Mouse (Mus musculus) liver, embryonic 15.5 days (tissue): Measurements from ENCODE around the gene Catip. TPM values are rescaled to one million over a fixed set of nuclear protein-coding genes. Genes with fewer than 3 reads are reported as not detected.
"Not testable (repeated sequence)": the region's sequence is repeated elsewhere in the genome, so short reads cannot be mapped to it uniquely, and the experiment has no call there.

ENCODE experiments used
- ATAC-seq: fragments of 200-750 bp; cut with Nextera tagmentation; 2 replicates; pipeline ENCODE4 v1.8.0; 2017; ENCODE audit warnings: moderate number of reproducible peaks, mild to moderate bottlenecking, moderate library complexity; ENCODE audit not compliant: insufficient read depth
- H3K27ac ChIP-seq: fragments of 300-500 bp; sonication (generic); replicated peaks from 2 replicates; pipeline ENCODE4 v1.5.1; 2015; ENCODE audit warnings: mild to moderate bottlenecking, inconsistent platforms
- H3K27me3 ChIP-seq: fragments of 300-500 bp; sonication (generic); 2 replicates; pipeline ENCODE4 v1.6.1; 2015; ENCODE audit warnings: mild to moderate bottlenecking, inconsistent platforms
- H3K36me3 ChIP-seq: fragments of 300-500 bp; sonication (generic); replicated peaks from 2 replicates; pipeline ENCODE4 v1.6.1; 2015; ENCODE audit warnings: moderate library complexity, mild to moderate bottlenecking, inconsistent platforms
- H3K4me1 ChIP-seq: fragments of 300-500 bp; sonication (generic); replicated peaks from 2 replicates; pipeline ENCODE4 v1.6.1; 2015; ENCODE audit warnings: inconsistent platforms
- H3K4me2 ChIP-seq: fragments of 300-500 bp; sonication (generic); 2 replicates; pipeline ENCODE4 v1.6.1; 2015; ENCODE audit warnings: moderate library complexity, mild to moderate bottlenecking, inconsistent platforms
- H3K4me3 ChIP-seq: fragments of 300-500 bp; sonication (generic); replicated peaks from 2 replicates; pipeline ENCODE4 v1.5.1; 2015; ENCODE audit warnings: mild to moderate bottlenecking, inconsistent platforms
- H3K9ac ChIP-seq: fragments of 300-500 bp; sonication (generic); 2 replicates; pipeline ENCODE4 v1.6.1; 2015; ENCODE audit warnings: moderate library complexity, mild to moderate bottlenecking, inconsistent platforms
- H3K9me3 ChIP-seq: fragments of 300-500 bp; sonication (generic); replicated peaks from 2 replicates; pipeline ENCODE4 v1.6.1; 2016; ENCODE audit warnings: inconsistent platforms
- WGBS: fragments of 180-500 bp; shearing (Covaris S2); methylation state at CpG from one replicate; pipeline ENCODE4 v1.1.7; 2015; ENCODE audit warnings: mixed read lengths; ENCODE audit not compliant: insufficient replicate concordance; 5-methylcytosine and 5-hydroxymethylcytosine counted together
- polyA plus RNA-seq: library from polyadenylated mRNA; unstranded; fragments of >200 nt; fragmentation: Nextera tagmentation; extraction: Ambion mirVana; gene quantifications from 2 replicates; pipeline ENCODE4 v1.2.1, GENCODE M21; 2015

The Catip gene
- polyA plus RNA-seq, 1 experiment from 2014 or later, result not detected

DNA sequence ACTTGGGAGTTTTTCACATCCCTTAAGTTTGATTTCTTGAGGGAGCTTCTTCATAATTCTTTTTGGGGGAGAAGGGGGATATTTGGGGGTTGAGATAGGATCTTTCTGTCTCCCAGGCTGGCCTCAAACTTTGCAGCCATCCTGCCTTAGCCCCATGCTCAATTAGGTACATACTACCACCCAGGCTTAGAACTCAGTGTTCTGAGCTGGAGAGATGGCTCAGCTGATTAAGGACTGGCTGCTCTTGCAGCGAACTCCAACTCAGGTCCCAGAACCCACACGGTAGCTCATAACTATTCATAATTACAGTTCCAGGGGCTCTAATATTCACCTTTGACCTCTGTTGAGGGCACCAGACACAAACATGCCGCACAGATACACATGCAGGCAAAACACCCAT is 27.3 kb upstream of the Catip start:
- H3K27ac ChIP-seq, result no peak overlapping the region
- 59% methylated on average over 3 of the region's 3 CpGs for WGBS

DNA sequence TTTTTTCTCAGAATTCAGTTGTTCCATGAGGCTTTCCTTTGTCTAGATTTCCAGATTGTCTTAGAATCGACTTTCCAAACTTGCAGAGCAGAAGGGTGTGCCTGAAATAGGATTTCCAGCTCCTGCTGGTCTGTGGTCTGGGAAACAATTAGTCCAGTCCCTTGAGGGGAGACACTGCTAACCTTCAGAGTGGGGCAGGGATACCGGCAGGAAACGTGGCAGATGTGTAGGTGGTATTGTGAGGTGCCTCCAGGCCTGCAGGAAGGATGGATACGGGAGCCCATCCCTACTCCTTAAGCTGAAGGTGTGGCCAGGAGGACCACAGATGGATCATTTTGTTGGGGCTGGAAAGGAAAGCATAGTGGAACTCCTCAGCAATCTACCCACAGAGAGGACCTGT is 26.9 kb upstream of the Catip start:
- Histone ChIP-seq H3K4me3 (no peak overlapping the region), H3K4me2 (no peak overlapping the region), H3K27ac (no peak overlapping the region), H3K9me3 (no peaks in the 10 kb centered on the region), H3K9ac (no peak overlapping the region), H3K27me3 (peaks cover 14% of the 10 kb centered on the region), H3K36me3 (no peaks in the 10 kb centered on the region), H3K4me1 (peaks cover 34% of the 10 kb centered on the region)
- 58% methylated on average over 4 of the region's 4 CpGs for WGBS
- ATAC-seq, result no peak

More for the DNA sequence above, 27.3 kb upstream of the Catip start:
- Histone ChIP-seq H3K36me3 (no peaks in the 10 kb centered on the region), H3K9me3 (no peaks in the 10 kb centered on the region), H3K4me3 (no peak overlapping the region), H3K9ac (no peak overlapping the region), H3K4me2 (no peak overlapping the region), H3K27me3 (peaks cover 14% of the 10 kb centered on the region), H3K4me1 (peaks cover 36% of the 10 kb centered on the region)
- ATAC-seq, result no peak

DNA sequence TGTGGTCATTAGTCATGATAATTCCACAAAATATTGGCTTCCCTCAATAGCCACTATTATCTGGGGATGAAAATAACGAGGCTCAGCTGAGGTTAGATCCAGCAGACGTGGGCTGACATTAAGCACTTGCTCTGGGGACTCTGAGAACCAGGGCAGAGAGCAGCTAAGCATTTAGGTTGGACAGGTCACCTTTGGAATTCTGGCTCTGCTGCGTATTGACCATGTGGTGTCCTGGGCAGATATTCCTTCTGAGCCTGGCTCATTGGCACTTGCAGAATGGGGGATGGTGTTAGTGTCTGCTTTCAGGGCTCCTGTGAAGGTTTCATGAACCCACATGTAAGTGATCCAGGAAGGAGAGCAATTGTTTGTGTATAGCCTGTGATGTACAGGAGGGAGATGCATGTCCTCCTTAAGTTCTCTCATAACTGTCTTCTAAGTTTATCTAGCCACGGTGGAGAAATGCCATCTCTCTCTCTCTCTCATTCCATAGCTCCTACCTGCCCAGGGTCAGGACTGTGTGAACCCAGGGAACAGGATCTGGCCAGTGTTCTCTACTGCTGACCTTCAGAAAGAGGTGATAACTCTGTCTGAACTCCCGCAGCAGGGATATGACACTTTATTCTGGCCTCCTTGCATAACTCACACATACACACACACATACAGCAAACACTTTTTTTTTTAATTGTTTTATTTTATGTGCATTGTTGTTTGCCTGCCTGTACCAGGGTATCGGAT is 26.3 kb upstream of the Catip start:
- no peak for ATAC-seq
- H3K9me3 ChIP-seq, result no peaks in the 10 kb centered on the region
- H3K9ac ChIP-seq, result no peak overlapping the region
- no peak overlapping the region for H3K4me2 ChIP-seq
- peaks cover 14% of the 10 kb centered on the region for H3K27me3 ChIP-seq
- WGBS, result 61% methylated on average over 6 of the region's 6 CpGs
- H3K36me3 ChIP-seq, result no peaks in the 10 kb centered on the region
- no peak overlapping the region for H3K4me3 ChIP-seq
- peaks cover 29% of the 10 kb centered on the region for H3K4me1 ChIP-seq
- H3K27ac ChIP-seq, result no peak overlapping the region

DNA sequence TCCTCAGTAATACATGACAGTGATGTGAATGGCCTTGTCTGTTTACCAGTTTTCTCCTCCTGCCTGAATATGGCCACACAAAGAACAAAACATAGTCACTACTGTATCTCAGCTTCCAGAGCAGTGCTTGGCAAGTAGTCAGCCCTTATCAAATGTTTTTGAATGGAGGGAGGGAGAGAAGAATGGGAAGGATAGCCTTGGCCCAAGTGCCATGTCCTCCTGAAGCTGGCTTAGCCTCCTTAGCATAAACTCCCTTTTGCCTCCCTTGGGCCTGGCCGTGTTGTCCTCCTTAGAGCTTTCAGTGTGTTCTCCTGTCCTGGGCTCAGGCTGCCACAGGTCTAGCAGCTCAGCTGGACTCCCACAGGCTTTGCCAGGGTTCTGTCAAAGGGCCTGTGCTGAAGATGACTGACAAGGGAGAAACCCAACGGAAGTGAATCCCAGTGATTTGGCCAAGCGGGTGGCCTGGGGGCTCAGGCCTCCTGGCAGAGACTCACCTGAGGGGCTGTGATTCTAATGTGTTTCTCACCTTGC is 24.6 kb upstream of the Catip start:
- H3K4me1 ChIP-seq, result peaks cover 15% of the 10 kb centered on the region
- H3K4me2 ChIP-seq, result no peak overlapping the region
- ATAC-seq, result no peak
- 75% methylated on average over 3 of the region's 3 CpGs for WGBS
- H3K4me3 ChIP-seq, result no peak overlapping the region
- no peaks in the 10 kb centered on the region for H3K36me3 ChIP-seq
- no peak overlapping the region for H3K27ac ChIP-seq
- peaks cover 14% of the 10 kb centered on the region for H3K27me3 ChIP-seq
- no peaks in the 10 kb centered on the region for H3K9me3 ChIP-seq
- H3K9ac ChIP-seq, result no peak overlapping the region

DNA sequence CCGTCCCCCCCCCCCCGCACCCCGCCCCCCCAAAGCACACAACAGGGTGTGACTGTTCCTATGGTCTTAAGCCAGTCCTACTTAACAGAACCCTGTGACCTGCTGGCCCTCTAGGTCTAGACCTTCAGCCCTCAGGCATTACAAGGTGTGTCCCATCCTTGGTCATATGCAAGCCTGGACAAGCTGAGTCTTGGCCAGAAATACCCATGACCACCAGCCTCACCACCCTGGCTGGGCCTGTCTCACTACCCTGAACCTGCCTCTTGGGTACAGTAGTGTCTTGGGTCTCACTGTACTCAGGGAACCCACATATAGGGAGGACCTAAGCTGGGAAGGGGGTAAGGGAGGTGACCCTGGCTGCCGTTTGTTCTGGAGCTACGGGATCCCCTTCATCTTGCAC is 23.9 kb upstream of the Catip start:
- Histone ChIP-seq H3K4me1 (peaks cover 9% of the 10 kb centered on the region), H3K27ac (no peak overlapping the region), H3K36me3 (no peaks in the 10 kb centered on the region), H3K4me3 (no peak overlapping the region), H3K9me3 (no peaks in the 10 kb centered on the region), H3K9ac (no peak overlapping the region), H3K27me3 (peaks cover 11% of the 10 kb centered on the region), H3K4me2 (no peak overlapping the region)
- ATAC-seq, result no peak
- WGBS, result 68% methylated on average over 5 of the region's 5 CpGs

DNA sequence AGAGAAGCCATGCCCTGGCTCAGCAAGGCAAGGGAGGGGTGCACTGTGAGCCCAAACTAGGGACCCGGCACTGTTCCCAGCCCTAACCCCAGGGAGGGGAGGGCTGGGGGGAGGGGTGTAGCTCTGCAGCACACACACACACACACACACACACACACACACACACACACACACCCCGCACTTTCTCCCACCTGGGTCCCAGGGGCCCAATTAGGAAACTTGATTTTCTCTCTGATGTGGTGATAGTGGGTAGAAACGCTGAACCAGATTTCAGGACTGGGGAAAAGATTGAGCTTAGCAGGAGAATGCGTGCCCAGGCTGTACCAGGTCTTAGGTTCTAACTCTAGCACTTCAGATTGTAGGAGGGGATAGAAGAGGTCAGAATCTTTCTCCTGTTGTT is 23.3 kb upstream of the Catip start:
- H3K4me2 ChIP-seq, result no peak overlapping the region
- no peak overlapping the region for H3K27ac ChIP-seq
- 70% methylated on average over 4 of the region's 4 CpGs for WGBS
- H3K4me1 ChIP-seq, result peaks cover 10% of the 10 kb centered on the region
- ATAC-seq, result no peak
- H3K36me3 ChIP-seq, result no peaks in the 10 kb centered on the region
- no peak overlapping the region for H3K9ac ChIP-seq
- H3K4me3 ChIP-seq, result no peak overlapping the region
- H3K9me3 ChIP-seq, result no peaks in the 10 kb centered on the region
- peaks cover 5% of the 10 kb centered on the region; the same call in 1 of the 2 replicates for H3K27me3 ChIP-seq

DNA sequence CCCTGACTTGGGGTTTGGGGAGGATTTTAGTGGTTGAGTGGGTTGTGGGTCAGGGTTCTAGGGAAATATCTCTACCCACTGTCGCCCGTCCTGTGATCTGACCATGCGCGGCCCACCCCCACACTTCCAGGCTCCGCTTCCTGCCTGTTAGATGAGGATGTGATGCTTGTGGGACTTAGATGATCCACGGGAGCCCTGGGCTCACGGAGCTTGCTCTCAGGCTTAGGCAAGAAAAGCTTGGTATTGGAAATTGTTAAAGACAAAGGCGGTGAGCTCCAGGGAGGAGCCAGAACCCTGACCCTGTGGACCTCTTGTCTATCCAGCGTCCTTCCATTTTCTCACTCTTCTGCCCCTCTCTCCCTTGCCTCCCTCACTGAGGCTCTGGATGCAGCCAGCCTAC is 22.0 kb upstream of the Catip start:
- Histone ChIP-seq H3K4me2 (no peak overlapping the region), H3K27me3 (no peaks in the 10 kb centered on the region)
- ATAC-seq, result no peak

DNA sequence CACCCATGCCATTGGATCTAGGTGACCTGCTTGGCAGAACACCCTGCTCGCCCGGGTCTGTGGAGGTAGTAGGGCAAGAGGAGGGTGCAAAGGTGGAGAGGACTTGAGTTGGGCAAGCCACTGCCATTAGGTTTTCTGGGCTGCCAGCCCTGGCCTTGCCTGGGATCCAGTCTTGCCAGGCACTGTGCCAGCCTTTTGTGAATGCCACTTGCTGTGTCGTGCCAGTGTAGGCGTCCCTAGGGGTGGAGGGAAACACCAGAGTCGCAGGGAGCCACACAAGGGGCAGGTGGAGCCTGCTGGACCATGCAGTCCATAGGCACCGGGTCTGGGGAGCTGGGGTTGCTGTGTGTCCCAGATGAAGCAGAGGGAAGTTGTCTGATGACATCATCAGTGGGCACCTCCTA is 21.5 kb upstream of the Catip start:
- Histone ChIP-seq H3K4me3 (no peak overlapping the region), H3K36me3 (no peaks in the 10 kb centered on the region), H3K4me2 (no peak overlapping the region), H3K9ac (no peak overlapping the region), H3K9me3 (no peaks in the 10 kb centered on the region), H3K27ac (no peak overlapping the region), H3K27me3 (no peaks in the 10 kb centered on the region), H3K4me1 (peaks cover 10% of the 10 kb centered on the region)
- 79% methylated on average over 6 of the region's 6 CpGs for WGBS
- no peak for ATAC-seq

More for the DNA sequence above, 22.0 kb upstream of the Catip start:
- WGBS, result 84% methylated on average over 9 of the region's 9 CpGs
- H3K9me3 ChIP-seq, result no peaks in the 10 kb centered on the region
- H3K36me3 ChIP-seq, result no peaks in the 10 kb centered on the region
- no peak overlapping the region for H3K9ac ChIP-seq
- H3K4me3 ChIP-seq, result no peak overlapping the region
- H3K4me1 ChIP-seq, result peaks cover 10% of the 10 kb centered on the region
- H3K27ac ChIP-seq, result no peak overlapping the region

DNA sequence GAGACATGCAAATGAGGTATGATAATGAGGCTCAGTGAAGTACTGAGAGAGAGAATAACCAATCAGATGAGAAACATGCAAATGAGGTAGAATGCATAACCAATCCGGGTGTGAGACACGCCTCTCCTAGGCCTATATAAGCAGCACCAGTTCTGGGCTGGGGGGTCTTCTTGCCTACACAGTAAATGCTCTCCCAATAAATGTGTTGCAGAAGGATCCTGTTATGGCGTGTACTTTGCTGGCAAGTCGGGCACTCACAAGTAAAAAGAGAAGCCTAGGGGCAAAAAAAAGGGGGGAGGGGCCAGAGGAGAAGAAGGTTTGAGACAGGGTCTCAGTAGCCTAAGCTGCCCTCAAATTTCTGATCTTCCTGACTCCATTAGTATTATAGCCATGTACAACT is 20.9 kb upstream of the Catip start:
- not testable (repeated sequence) for H3K4me3 ChIP-seq, H3K27me3 ChIP-seq, H3K36me3 ChIP-seq, H3K9me3 ChIP-seq, ATAC-seq, H3K4me2 ChIP-seq, H3K4me1 ChIP-seq, H3K9ac ChIP-seq, H3K27ac ChIP-seq
- WGBS, result 87% methylated on average over 4 of the region's 4 CpGs

DNA sequence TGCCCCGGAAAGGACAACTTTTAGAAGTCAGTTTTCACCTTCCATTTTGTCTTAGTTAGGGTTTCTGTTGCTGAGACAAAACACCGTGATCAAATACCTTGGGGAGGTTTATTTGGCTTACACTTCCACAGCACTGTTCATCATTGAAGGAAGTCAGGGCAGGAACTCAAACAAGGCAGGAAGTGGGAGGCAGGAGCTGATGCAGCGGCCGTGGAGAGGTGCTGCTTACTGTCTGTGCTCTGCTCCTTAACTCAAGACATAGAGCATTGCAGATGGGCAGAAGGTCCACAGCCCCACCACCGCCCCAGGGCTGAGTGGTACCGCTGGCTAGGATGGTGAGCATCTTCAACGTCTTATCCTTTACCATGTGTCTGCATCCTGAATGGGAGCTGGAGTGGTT is 20.0 kb upstream of the Catip start:
- no peaks in the 10 kb centered on the region for H3K9me3 ChIP-seq
- WGBS, result 64% methylated on average over 7 of the region's 7 CpGs
- H3K27me3 ChIP-seq, result no peaks in the 10 kb centered on the region
- no peak overlapping the region for H3K27ac ChIP-seq
- no peak overlapping the region for H3K9ac ChIP-seq
- H3K4me1 ChIP-seq, result peaks cover 10% of the 10 kb centered on the region
- H3K4me3 ChIP-seq, result no peak overlapping the region
- no peaks in the 10 kb centered on the region for H3K36me3 ChIP-seq
- H3K4me2 ChIP-seq, result no peak overlapping the region
- ATAC-seq, result no peak

DNA sequence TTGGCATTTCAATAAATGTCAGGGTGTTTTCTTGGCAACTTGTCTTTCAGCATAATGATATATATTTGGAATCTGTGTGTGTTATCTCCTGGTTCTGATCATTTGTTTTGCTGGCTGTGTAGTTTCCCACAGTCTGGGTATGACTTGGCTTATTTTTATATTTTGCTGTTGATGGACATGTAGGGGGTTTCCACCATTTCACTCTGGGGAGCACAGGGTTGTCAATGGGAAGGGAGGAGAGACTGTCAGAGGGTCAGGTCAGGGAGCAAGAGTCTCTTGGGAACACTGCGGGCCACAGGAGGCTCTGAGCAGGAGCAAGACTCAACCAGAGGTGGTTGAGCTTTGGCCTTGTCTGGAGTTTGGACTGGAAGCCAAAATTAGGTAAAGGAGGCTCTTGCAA is 19.6 kb upstream of the Catip start:
- Histone ChIP-seq H3K27me3 (no peaks in the 10 kb centered on the region), H3K4me1 (peaks cover 10% of the 10 kb centered on the region), H3K36me3 (no peaks in the 10 kb centered on the region), H3K4me2 (no peak overlapping the region), H3K9me3 (no peaks in the 10 kb centered on the region), H3K9ac (no peak overlapping the region), H3K4me3 (no peak overlapping the region), H3K27ac (no peak overlapping the region)
- ATAC-seq, result no peak
- WGBS, result 71% methylated on average over 1 of the region's 1 CpGs

DNA sequence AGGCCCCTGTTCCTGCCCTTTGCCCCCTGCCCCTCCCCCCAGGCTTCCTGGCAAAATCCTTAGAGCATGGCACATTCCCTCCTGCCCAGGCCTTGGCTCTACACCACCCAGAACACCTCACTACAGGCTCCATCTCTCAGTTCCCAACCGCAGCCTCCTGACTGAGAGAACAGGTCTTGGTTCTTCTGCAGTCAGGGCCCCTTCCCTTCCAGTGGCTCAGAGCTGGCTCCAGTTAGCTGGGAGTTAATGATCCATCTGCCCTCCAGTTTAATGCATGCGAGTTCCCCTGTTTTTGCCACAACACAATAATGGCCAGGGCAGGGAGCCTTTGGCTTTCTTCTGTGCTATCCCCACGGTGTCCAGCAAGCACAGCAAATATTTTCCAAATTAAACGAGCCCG is 18.7 kb upstream of the Catip start:
- no peaks in the 10 kb centered on the region for H3K27me3 ChIP-seq
- 61% methylated on average over 5 of the region's 5 CpGs for WGBS
- ATAC-seq, result no peak

More for the DNA sequence above, 18.7 kb upstream of the Catip start:
- H3K4me1 ChIP-seq, result peaks cover 10% of the 10 kb centered on the region
- H3K9ac ChIP-seq, result no peak overlapping the region
- H3K4me3 ChIP-seq, result no peak overlapping the region
- H3K36me3 ChIP-seq, result no peaks in the 10 kb centered on the region
- H3K27ac ChIP-seq, result no peak overlapping the region
- H3K9me3 ChIP-seq, result no peaks in the 10 kb centered on the region
- no peak overlapping the region for H3K4me2 ChIP-seq
